Mouse (Mus musculus) cerebellum, adult 11 months (tissue): ENCODE data around the gene Sdhb.

Source experiments
- DNase-seq: peaks from one replicate; pipeline ENCODE4 v3.0.0; 2022

Gene Sdhb

GRCm38 (mm10) chr4:140960781-140961466 is at the start of gene Sdhb:
Sdhb (plus strand) TSS chr4:140961203.
- peak; percentile 96 for DNase-seq

GRCm38 (mm10) chr4:140911416-140911815 is 49.6 kb upstream of the Sdhb start:
- no peak for DNase-seq

- no peak for DNase-seq
Measured at GRCm38 (mm10) chr4:140912271-140912833, 48.7 kb upstream of the Sdhb start.

- no peak for DNase-seq
Measured at GRCm38 (mm10) chr4:140913565-140913964, 47.4 kb upstream of the Sdhb start.

DNA sequence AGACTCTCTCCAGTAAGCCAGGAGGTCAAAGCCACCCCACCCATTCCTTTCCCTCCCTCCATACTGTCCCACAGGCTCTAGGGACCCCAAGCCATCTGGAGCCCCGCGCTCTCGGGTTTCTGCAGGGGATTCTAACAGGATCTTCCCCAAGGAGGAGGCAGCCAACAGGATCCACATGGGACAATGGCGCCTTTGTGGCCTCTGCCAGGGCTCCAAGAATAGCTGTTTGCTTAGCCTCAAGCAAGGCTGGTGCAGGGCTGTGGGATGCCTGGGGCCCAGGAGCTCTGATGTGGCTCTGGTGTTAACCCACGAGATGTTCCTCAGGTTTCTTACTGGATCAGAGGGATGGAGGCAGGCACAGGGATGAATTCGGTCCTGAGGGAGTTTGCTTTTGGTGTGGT is 46.3 kb upstream of the Sdhb start:
- DNase-seq, result no peak

GRCm38 (mm10) chr4:140915235-140915634 is 45.8 kb upstream of the Sdhb start:
- DNase-seq, result no peak

GRCm38 (mm10) chr4:140916296-140916695 is 44.7 kb upstream of the Sdhb start:
- no peak for DNase-seq

GRCm38 (mm10) chr4:140917451-140917850 is 43.6 kb upstream of the Sdhb start:
- no peak for DNase-seq

DNA sequence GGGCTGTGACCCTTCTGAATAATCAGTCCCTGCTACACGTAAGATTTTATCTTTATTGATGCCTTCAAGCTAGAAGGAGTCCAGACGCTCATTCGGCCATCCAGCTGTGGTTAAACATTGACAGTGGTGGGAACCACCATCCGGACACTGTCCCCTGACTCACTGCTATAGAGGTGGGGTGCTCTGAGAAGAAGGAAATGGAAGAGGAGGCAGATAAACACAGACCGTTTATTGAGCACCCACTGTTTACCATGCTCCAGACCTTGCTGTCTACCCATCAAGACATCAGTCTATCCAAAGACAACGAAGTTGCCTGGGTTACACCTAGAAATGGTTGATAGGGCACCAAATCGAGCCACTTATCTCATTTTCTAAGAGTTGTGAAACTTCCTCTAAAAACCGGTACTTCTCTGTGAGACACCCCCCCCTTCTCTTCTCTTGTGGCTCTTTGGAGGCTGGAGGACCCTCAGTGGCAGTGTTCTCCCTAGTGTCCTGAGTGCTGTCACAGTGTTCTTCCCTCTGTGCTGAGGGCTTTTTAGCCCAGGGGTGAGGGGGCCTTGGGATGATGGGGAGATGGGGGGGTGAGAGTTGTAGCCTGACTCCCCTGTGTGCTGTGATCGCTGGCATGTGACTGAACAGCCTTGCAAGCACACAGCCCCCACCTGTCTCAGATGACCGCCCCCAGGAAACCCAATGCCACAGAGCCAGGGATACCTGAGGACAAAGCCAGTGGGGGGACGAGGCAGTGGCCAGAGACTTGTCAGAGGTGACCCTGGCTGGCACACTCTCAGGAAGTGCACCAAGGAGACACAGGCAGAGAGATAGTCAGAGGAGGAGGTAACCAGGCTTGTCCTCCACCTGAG is 40.8 kb upstream of the Sdhb start:
- DNase-seq, result no peak

DNA sequence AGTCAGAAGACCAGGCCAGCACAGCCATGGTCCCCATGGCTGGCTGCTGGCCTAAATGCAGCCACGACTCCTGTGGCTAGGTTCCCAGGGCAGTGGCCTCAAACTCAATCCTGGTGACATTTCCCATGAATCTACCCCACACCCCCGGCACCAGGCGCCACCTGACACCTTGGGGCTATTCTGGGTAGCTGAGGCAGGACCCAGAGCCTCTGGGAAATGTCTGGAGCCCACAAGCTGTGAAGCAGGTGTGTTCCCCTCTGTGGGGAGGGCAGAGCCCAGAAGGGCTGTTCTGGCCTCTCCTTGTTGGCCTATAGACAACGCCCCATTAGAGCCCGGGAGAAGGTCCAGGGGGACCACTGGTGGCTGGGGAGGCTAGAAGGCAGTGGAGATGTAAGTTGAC is 38.5 kb upstream of the Sdhb start:
- DNase-seq, result no peak

DNA sequence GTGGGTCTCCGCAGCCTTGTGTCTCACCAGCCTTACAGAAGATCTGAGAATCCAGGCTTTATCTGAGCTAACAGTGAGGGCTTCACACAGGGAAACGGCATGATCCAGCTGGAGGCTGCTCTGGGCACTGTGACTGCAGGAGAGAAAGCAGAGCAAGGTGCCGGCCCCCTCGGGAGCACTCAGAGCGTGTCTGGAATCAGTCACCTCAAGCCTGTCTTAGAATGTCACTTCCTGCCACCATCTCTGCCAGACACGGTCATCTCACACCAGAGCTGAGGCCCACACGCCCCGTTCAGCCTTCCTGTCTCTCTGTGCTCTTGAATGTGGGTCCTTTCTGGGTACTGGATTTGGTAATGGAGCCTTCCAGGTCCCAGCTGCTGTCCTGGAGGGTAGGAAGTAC is 35.4 kb upstream of the Sdhb start:
- no peak for DNase-seq

- no peak for DNase-seq
Measured at GRCm38 (mm10) chr4:140928349-140928748, 32.7 kb upstream of the Sdhb start.

GRCm38 (mm10) chr4:140929745-140930144 is 31.3 kb upstream of the Sdhb start:
- no peak for DNase-seq

GRCm38 (mm10) chr4:140930900-140931470 is 30.0 kb upstream of the Sdhb start:
- no peak for DNase-seq

- DNase-seq, result no peak
Measured at GRCm38 (mm10) chr4:140935643-140936042, 25.4 kb upstream of the Sdhb start.

- DNase-seq, result no peak
Measured at GRCm38 (mm10) chr4:140944356-140944755, 16.6 kb upstream of the Sdhb start.

DNA sequence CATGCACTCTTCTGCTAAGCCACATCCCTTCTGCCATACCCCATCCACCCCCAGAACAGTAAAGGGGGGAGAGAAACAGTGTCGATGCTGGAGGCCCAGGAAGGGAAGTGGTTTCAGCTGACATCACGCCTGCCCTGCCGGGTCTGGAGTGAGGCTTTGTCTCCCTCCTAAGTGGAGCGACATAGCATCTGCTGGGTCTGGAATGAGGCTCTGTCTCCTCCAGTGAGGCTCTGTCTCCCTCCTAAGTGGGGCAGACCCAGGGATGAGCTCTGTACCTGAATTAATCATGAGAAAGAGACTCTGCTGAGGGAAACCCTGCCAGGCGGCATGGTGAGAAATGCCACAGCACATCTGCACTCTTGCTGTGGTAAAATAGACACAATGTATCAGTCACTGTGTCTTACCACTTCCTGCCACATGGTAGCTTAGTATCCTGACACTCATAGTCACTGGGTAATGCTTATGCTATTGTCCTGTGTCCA is 16.0 kb upstream of the Sdhb start:
- DNase-seq, result no peak

DNA sequence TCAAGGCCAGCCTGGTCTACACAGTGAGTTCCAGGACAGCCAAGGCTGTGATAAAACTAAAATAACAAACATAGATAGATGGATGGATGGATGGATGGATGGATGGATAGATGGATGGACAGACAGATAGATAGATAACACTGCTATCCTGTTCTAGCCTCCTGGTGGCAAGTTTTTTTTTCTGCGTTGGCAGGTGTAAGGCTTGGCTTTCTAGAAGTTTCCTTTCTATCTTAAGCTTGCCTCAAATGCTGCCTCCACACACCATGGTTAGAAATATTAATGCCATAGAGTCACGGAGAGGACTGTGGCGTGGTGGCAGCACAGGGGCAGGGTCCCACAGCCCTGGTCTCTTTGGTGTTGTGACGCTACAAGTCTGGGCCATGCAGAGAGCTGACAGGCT is 15.4 kb upstream of the Sdhb start:
- DNase-seq, result no peak

DNA sequence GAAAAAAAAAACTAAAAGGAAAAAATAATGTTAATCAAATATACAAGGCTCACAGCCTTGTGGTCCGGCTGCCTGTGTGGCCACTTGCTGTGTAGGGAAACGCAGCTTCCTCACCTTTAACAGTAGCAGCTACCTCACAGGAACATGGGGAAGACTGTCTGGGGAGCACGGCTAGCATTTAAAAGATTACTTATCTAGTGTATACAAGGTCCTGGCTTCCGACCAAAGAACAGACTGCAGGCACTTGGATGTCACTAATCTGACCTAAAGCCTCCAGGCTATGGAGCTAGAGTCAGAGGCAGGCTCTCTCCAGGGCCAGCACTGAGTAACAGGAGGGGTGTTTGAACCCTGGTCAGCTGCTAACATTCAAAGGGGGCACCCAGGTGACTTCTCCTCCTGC is 15.0 kb upstream of the Sdhb start:
- no peak for DNase-seq

- DNase-seq, result no peak
Measured at GRCm38 (mm10) chr4:140946580-140947205, 14.3 kb upstream of the Sdhb start.

GRCm38 (mm10) chr4:140947487-140948440 is 13.2 kb upstream of the Sdhb start:
- no peak for DNase-seq

- no peak for DNase-seq
Measured at GRCm38 (mm10) chr4:140948481-140948880, 12.5 kb upstream of the Sdhb start.
